Mouse (Mus musculus) heart, adult 2 months (tissue): ENCODE data around the gene Dpy19l1. TPM values are rescaled to one million over a fixed set of nuclear protein-coding genes. Genes with fewer than 3 reads are reported as not detected.

Experiments used
- DNase-seq, 2 experiments: peaks; one replicate each; pipeline ENCODE4 v3.0.0; 2021
- H3K27ac ChIP-seq: fragments of 200-600 bp; 2 replicates; pipeline ENCODE4 v1.8.1; 2022
- H3K27me3 ChIP-seq: fragments of 200-500 bp; 2 replicates; pipeline ENCODE4 v1.6.1; 2012; ENCODE audit warnings: mild to moderate bottlenecking, low read length, inconsistent platforms, mixed read lengths; ENCODE audit not compliant: control insufficient read depth, insufficient read depth
- H3K36me3 ChIP-seq: fragments of 200-500 bp; 2 replicates; pipeline ENCODE4 v1.6.1; 2012; ENCODE audit warnings: low read length, inconsistent platforms; ENCODE audit not compliant: control insufficient read depth, insufficient read depth
- H3K4me1 ChIP-seq: fragments of 200-500 bp; 2 replicates; pipeline ENCODE4 v1.6.1; 2011; ENCODE audit warnings: low read length; ENCODE audit not compliant: control insufficient read depth, insufficient read depth
- H3K4me3 ChIP-seq: fragments of 200-600 bp; 2 replicates; pipeline ENCODE4 v1.8.1; 2022
- H3K79me2 ChIP-seq: fragments of 200-500 bp; replicated peaks from 2 replicates; pipeline ENCODE4 v1.6.1; 2012; ENCODE audit warnings: mild to moderate bottlenecking, inconsistent platforms, low read length, moderate library complexity, mixed read lengths; ENCODE audit not compliant: control insufficient read depth, insufficient read depth
- H3K9ac ChIP-seq: fragments of 200-500 bp; 2 replicates; pipeline ENCODE4 v1.6.1; 2012; ENCODE audit warnings: low read depth, mild to moderate bottlenecking, control low read depth, inconsistent platforms, low read length, mixed read lengths
- CTCF ChIP-seq: fragments of 200-600 bp; IDR thresholded peaks from 2 replicates; pipeline ENCODE4 v1.8.1; 2022; ENCODE audit warnings: antibody characterized with exemption, mild to moderate bottlenecking, moderate library complexity
- EP300 ChIP-seq: fragments of 200-500 bp; IDR thresholded peaks from 2 replicates; pipeline ENCODE4 v1.6.1; 2011; ENCODE audit warnings: low read depth, low read length, control low read depth; ENCODE audit not compliant: insufficient read depth
- POLR2A ChIP-seq: fragments of 200-500 bp; IDR thresholded peaks from 2 replicates; pipeline ENCODE4 v1.6.1; 2011; ENCODE audit warnings: mild to moderate bottlenecking, low read depth, low read length, control low read depth; ENCODE audit not compliant: insufficient read depth
- WGBS: fragments of 180-500 bp; shearing (Covaris S2); methylation state at CpG from one replicate; pipeline ENCODE4 v1.1.7; 2018; 5-methylcytosine and 5-hydroxymethylcytosine counted together
- intact Hi-C: fragments of 180-260 bp; cut with DNase I; formaldehyde crosslinking; loops from one replicate; pipeline ENCODE4 v1.15.1; 2025
- polyA plus RNA-seq: library from polyadenylated mRNA; depleted of rRNA; stranded (reverse); fragments of >200 nt; gene quantifications from 2 replicates; pipeline ENCODE4 v1.2.3, GENCODE M21; 2012
- total RNA-seq, 2 experiments: library from RNA; stranded (reverse); gene quantifications; 2 replicates each; pipeline ENCODE4 v1.2.3; 2021

The Dpy19l1 gene
- total and polyA plus RNA-seq, 3 experiments, result 5.1 to 6.9 (median 6.9) TPM

DNA sequence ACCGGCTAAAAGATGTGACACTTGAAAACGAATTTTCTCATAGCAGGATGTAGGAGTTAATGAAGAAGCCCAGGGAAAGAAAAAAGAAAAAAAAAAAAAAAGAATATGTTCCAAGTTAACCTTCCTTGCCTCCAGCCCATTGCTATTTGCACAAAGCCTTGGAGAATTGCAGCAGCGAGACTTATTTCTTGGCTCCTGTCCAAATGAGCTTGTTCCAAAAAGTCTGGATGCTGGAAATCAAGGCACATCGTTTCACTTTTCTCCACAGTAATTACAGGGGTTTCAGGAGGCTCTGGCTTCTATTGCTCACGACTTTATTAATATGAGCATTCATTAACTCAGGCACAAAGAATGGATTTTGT, 899 bp upstream of the Dpy19l1 start:
- Histone ChIP-seq H3K9ac (no peak overlapping the region; the same call in 1 of the 2 replicates), H3K4me3 (peak overlapping the region; percentile 71), H3K27me3 (no peaks in the 10 kb centered on the region), H3K79me2 (peaks cover 2% of the 10 kb centered on the region; the same call in 1 of the 2 replicates), H3K36me3 (no peaks in the 10 kb centered on the region), H3K27ac (peak overlapping the region; percentile 78), H3K4me1 (no peaks in the 10 kb centered on the region; the same call in none of the 2 replicates)
- no peak for DNase-seq
- no peak for TF ChIP-seq POLR2A
- intact Hi-C loops, result no loop called here
- WGBS, result 7% methylated on average over 5 of the region's 5 CpGs

DNA sequence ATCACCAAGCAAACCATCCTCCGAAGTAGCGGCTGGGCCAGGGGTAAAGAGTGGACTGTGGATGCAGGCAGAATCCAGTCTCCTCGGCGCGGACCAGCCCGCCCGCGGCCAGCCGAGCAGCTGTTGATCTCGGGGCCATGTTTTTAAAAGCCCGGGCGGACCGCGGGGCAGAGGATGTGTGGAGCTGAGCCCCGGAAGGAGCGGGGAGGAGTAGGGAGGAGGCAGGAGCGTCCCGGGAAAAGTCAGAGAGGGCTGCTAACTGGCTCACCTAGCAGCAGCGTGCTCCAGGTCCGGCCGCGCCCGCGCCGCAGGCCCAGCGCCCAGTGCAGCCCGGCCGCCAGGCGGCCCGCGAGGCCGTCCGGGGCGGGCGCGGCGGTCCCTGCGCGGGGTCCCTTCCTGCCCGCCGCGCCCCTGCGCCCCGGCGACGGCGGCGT, 352 bp downstream of the Dpy19l1 start:
- Histone ChIP-seq H3K79me2 (peaks cover 5% of the 10 kb centered on the region; the same call in 1 of the 2 replicates), H3K9ac (peak overlapping the region; percentile 93), H3K4me3 (peak overlapping the region; percentile 67), H3K4me1 (no peaks in the 10 kb centered on the region; the same call in none of the 2 replicates), H3K27ac (peak overlapping the region; percentile 77), H3K36me3 (no peaks in the 10 kb centered on the region), H3K27me3 (no peaks in the 10 kb centered on the region)
- DNase-seq, result no peak
- WGBS, result 3% methylated on average over 45 of the region's 48 CpGs
- intact Hi-C loops, result no loop called here
- no peak for TF ChIP-seq EP300
- no peak for TF ChIP-seq CTCF
- TF ChIP-seq POLR2A, result no peak

DNA sequence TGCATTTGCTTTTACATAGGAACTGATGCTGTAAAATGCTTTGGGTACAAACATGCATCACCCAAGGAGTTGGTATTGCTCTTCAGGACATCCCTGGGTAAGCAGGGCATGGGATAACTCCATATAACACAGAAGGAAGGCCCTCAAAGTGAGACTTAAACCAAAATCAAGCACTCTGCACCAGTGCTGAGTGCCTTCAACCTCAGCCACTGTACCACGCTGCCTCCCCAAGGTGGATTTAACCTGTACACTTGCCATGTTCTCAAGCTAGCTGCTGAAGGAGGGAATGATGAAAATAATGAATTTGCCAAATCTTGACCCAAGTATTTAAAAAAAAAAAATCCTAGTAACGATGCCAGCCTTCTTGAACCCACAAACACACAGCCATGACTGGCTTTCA, 1.3 kb downstream of the Dpy19l1 start:
- intact Hi-C loops, result no loop called here
- WGBS, result 71% methylated on average over 2 of the region's 2 CpGs
- Histone ChIP-seq H3K27ac (no peak overlapping the region), H3K79me2 (peaks cover 6% of the 10 kb centered on the region; the same call in 1 of the 2 replicates), H3K27me3 (no peaks in the 10 kb centered on the region), H3K9ac (no peak overlapping the region), H3K4me3 (no peak overlapping the region), H3K4me1 (no peaks in the 10 kb centered on the region; the same call in none of the 2 replicates), H3K36me3 (no peaks in the 10 kb centered on the region)
- no peak for TF ChIP-seq POLR2A
- TF ChIP-seq CTCF, result no peak
- TF ChIP-seq EP300, result no peak
- DNase-seq, result no peak

DNA sequence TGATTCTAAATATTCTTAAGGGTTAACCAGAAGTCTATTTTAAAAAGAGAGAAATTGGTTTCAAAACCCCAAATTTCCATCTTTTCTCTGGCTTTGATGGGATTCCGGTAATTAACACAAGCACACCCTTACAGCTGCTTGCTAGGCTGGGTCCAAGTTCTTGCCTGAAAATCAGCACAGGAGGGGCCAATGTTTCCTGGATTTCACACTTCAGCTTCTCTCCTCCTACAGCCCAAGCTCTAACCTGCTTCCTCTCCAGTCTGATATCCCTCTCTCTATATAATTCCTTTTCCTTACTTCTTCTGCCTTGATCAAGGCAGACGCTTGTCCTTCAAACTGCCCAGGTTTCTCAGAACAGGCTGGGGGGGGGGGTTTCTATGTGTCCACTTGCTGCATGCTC, 6.7 kb downstream of the Dpy19l1 start:
- no peak for TF ChIP-seq EP300
- TF ChIP-seq POLR2A, result no peak
- no peak for TF ChIP-seq CTCF
- Histone ChIP-seq H3K4me3 (no peak overlapping the region), H3K27ac (no peak overlapping the region), H3K27me3 (no peaks in the 10 kb centered on the region), H3K79me2 (peaks cover 6% of the 10 kb centered on the region), H3K36me3 (no peaks in the 10 kb centered on the region), H3K9ac (no peak overlapping the region), H3K4me1 (no peaks in the 10 kb centered on the region; the same call in 1 of the 2 replicates)
- DNase-seq, result no peak
- intact Hi-C loops, result no loop called here
- WGBS, result 76% methylated on average over 2 of the region's 2 CpGs

DNA sequence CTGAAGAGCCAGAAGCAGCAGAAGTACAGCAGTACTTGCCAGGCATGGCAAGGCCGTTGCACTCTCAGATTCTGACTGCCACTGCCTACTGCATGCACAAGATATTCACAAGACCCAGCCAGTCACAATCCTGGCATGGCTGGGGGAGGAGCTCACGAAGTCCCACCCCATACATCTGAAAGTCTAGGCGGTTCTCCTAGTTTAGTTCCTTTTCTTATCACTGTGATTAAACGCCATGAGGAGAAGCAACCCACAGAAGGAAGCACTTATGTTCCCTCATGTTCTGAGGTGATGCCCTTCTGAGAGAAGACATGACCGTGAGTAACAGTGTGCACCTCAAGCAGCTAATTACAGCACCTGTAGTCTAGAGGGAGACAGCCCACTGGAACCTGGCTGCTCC, 12.4 kb downstream of the Dpy19l1 start:
- intact Hi-C loops, result no loop called here
- DNase-seq, result no peak
- Histone ChIP-seq H3K27me3 (no peaks in the 10 kb centered on the region), H3K79me2 (no peaks in the 10 kb centered on the region; the same call in 1 of the 2 replicates), H3K36me3 (no peaks in the 10 kb centered on the region), H3K9ac (no peak overlapping the region), H3K4me1 (no peaks in the 10 kb centered on the region), H3K27ac (no peak overlapping the region), H3K4me3 (no peak overlapping the region)
- TF ChIP-seq POLR2A (no peak), EP300 (no peak), CTCF (no peak)
- WGBS, result 83% methylated on average over 5 of the region's 5 CpGs

DNA sequence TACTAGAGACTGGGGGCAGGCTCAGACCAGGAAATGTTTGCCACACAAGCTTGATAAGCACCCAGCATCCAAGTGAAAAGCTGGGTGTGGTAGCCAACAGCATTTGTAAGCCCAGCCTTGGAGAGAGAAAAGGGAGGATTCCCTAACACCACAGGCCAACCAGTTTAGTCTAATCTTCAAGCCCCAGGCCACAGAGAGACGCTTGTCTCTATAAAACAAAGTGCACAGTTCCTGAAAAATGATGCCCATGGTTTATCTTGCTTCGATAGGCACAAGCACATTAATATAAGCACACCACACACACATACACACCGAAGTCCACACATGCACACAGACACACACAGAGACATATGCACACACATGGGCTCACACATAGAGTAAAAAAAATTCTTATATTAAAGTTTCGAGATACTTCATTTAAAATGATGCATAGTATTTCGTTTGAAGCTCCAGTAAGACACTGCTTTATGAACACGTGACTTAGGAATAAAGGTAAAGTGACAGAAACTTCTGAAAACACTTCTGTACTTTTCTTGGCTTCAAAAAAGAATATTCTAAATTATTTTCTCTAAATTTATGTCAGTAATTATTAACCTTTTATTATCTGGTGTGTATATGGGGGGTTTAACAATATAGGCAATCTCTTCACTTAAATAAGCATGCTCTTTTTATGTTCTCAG, 14.4 kb downstream of the Dpy19l1 start:
- H3K36me3 ChIP-seq, result no peaks in the 10 kb centered on the region
- H3K4me3 ChIP-seq, result no peak overlapping the region
- no peak for DNase-seq
- H3K79me2 ChIP-seq, result no peaks in the 10 kb centered on the region
- no peaks in the 10 kb centered on the region for H3K27me3 ChIP-seq
- H3K4me1 ChIP-seq, result no peaks in the 10 kb centered on the region
- 82% methylated on average over 6 of the region's 6 CpGs for WGBS
- intact Hi-C loops, result no loop called here
- no peak overlapping the region for H3K9ac ChIP-seq
- no peak for TF ChIP-seq POLR2A
- no peak for TF ChIP-seq EP300
- no peak for TF ChIP-seq CTCF
- no peak overlapping the region for H3K27ac ChIP-seq
